Mouse (Mus musculus) embryonic fibroblast, embryonic 13.5 days (primary cell): Measurements from ENCODE around the gene Acot13. TPM values are rescaled to one million over a fixed set of nuclear protein-coding genes. Genes with fewer than 3 reads are reported as not detected.
A peak's percentile ranks its signal among the peaks of the same experiment; 100 is the strongest.

Source experiments
- H3K27ac ChIP-seq: 2 replicates; pipeline ENCODE4 v1.5.1; 2012; ENCODE audit warnings: low read length, control low read depth, inconsistent platforms; ENCODE audit not compliant: insufficient read depth
- H3K4me1 ChIP-seq: 2 replicates; pipeline ENCODE4 v1.6.1; 2011; ENCODE audit warnings: low read length; ENCODE audit not compliant: control insufficient read depth, insufficient read depth
- H3K4me3 ChIP-seq: 2 replicates; pipeline ENCODE4 v1.5.1; 2011; ENCODE audit warnings: mild to moderate bottlenecking, control low read depth, low read length; ENCODE audit not compliant: insufficient read depth
- CTCF ChIP-seq: IDR thresholded peaks from 2 replicates; pipeline ENCODE4 v1.5.1; 2011; ENCODE audit warnings: mild to moderate bottlenecking, control low read depth, low read length, moderate library complexity, borderline replicate concordance; ENCODE audit not compliant: insufficient read depth
- POLR2A ChIP-seq: IDR thresholded peaks from 2 replicates; pipeline ENCODE4 v1.6.1; 2011; ENCODE audit warnings: low read depth, mild to moderate bottlenecking, control low read depth, low read length, moderate library complexity
- polyA plus RNA-seq: library from polyadenylated mRNA; stranded (reverse); fragments of >200 nt; gene quantifications from 2 replicates; pipeline ENCODE4 v1.2.4, GENCODE M21; 2011; ENCODE audit warnings: low read depth; ENCODE audit not compliant: missing spikeins, insufficient read length

The Acot13 gene
- polyA plus RNA-seq, 1 experiment: 49.0 TPM

- H3K4me3 ChIP-seq: peak overlapping the region; percentile 91
- TF ChIP-seq POLR2A (no peak), CTCF (no peak)
- H3K27ac ChIP-seq: peak overlapping the region; percentile 26; the same call in 1 of the 2 replicates
- peaks cover 4% of the 10 kb centered on the region; the same call in 1 of the 2 replicates for H3K4me1 ChIP-seq
Observed at GRCm38 (mm10) chr13:24830756-24831352, 486 bp downstream of the Acot13 start.

DNA sequence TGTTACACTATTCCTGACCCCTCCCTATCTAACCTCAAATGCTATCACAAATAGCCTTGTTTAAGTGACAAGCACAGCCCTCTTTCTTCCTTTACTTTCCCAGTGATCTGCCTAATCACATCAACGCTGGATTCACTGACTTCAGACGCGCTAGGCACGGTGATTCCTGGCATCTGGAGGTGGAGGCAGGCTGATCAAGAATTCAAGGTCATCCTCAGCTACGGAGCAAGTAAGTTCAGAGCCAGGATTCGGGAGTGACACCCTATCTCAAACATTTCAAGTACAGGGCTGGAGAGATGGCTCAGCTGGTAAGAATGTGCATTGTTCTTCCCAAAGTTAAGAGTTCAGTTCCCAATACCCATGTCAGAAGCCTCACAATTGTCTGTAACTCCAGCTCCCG lies 5.2 kb downstream of the Acot13 start:
- no peak overlapping the region for H3K4me3 ChIP-seq
- no peak for TF ChIP-seq POLR2A
- no peak for TF ChIP-seq CTCF
- no peak overlapping the region for H3K27ac ChIP-seq
- H3K4me1 ChIP-seq: peaks cover 7% of the 10 kb centered on the region

DNA sequence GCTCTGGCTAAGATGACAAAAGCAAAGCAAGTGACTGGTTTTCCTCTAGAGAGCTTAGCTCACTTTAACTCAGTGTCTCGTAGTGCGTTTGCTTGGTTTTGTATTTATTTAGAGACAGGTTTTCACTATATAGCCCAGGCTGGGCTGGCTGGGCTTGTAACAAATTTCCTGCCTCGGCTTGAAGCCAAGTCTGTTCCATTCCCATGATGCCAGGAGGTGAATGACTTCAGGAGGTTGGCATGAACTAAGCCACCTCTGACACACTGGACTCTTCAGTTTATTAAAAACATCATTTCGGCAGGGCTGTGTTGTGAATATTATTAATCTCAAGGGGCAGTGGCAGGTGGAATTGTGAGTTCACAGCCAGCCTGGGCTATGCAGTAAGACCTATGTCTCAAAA lies 5.8 kb downstream of the Acot13 start:
- no peak overlapping the region for H3K27ac ChIP-seq
- peaks cover 7% of the 10 kb centered on the region for H3K4me1 ChIP-seq
- H3K4me3 ChIP-seq: no peak overlapping the region
- TF ChIP-seq POLR2A: no peak
- no peak for TF ChIP-seq CTCF

- Histone ChIP-seq H3K4me1 (peaks cover 7% of the 10 kb centered on the region), H3K27ac (no peak overlapping the region), H3K4me3 (no peak overlapping the region)
- TF ChIP-seq CTCF (no peak), POLR2A (no peak)
Observed at GRCm38 (mm10) chr13:24824647-24825046, 6.7 kb downstream of the Acot13 start.

DNA sequence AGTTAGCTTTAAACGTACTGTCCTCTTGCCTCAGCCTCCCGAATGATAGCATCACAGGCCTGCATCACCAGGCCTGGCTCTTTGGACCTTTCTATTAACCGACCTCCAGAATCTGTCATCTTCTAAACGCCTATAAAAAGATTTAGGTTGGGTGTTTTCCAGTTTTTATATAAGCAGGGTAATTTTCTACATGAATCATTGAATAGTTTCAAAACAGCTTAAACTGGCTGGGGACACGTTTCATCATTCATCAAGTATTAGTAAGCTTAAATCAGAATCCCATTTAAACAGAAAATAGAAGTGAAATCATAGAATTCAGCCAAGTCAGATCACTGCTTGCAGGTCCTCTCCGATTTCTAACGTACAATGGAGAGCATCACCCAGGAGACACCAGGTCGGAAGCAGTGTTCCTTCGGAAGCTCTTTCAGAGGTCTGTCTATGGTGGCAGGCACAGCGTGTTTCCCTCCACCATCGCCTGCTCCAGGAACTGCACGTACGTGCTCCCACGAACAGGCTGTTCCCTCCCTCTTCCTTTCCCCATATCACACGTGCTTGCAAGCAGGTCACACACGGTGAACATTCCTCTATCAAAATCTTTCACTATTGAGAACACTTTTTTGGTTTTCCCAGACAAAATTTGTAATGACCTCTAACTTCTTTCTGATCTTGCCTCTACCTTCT lies 8.5 kb downstream of the Acot13 start:
- Histone ChIP-seq H3K27ac (peak overlapping the region; percentile 43; the same call in 1 of the 2 replicates), H3K4me3 (no peak overlapping the region), H3K4me1 (peaks cover 7% of the 10 kb centered on the region)
- TF ChIP-seq CTCF (no peak), POLR2A (no peak)

- no peak for TF ChIP-seq CTCF
- TF ChIP-seq POLR2A: no peak
- Histone ChIP-seq H3K4me3 (no peak overlapping the region), H3K4me1 (peaks cover 9% of the 10 kb centered on the region), H3K27ac (no peak overlapping the region)
Observed at GRCm38 (mm10) chr13:24819931-24820330, 11.4 kb downstream of the Acot13 start.

GRCm38 (mm10) chr13:24816125-24817092 lies 14.9 kb downstream of the Acot13 start:
- TF ChIP-seq POLR2A: no peak; the same call in 1 of the 2 replicates
- TF ChIP-seq CTCF: no peak
- no peak overlapping the region for H3K4me3 ChIP-seq
- H3K4me1 ChIP-seq: peaks cover 4% of the 10 kb centered on the region
- no peak overlapping the region for H3K27ac ChIP-seq

- Histone ChIP-seq H3K4me3 (no peak overlapping the region), H3K4me1 (peaks cover 4% of the 10 kb centered on the region), H3K27ac (no peak overlapping the region)
- TF ChIP-seq CTCF: no peak
- TF ChIP-seq POLR2A: no peak
Observed at GRCm38 (mm10) chr13:24814616-24815015, 16.7 kb downstream of the Acot13 start.

DNA sequence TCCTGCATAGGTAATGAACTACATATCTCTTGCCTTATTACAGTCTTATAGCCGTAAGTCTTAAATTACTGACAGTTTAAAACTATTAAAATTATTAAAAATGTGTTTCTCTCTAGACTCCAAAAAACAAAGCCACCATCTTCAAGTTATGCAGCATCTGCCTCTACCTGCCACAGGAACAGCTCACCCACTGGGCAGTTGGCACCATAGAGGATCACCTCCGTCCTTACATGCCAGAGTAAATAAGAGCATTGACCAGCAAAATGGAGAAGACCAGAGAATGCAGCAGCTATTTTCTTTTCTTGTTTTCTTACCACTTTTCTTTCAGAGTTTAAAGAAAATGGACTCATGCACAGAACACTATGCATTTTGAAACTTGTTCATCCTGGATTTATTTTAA lies 18.8 kb downstream of the Acot13 start:
- TF ChIP-seq POLR2A: no peak
- no peak for TF ChIP-seq CTCF
- Histone ChIP-seq H3K4me1 (peaks cover 4% of the 10 kb centered on the region), H3K27ac (no peak overlapping the region), H3K4me3 (no peak overlapping the region)

DNA sequence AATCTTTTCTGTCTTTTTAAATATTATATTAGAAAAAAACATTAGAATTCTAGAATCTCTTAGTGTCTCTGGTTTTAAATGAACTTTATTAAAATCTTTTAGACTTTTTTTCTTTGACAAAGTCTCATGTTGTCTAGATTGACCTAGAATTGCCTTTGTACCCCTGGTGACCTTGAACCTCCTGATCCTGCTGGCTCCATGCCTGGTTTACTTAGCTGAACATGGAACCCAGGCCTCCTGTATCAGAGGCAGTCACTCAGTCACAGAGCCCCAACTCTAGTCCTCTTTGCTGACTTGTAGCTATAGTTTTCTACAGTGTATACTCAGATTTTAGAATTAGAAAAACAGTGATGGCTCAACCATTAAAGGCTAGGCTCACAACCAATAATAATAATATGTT lies 25.3 kb downstream of the Acot13 start:
- TF ChIP-seq CTCF: no peak
- TF ChIP-seq POLR2A: no peak
- Histone ChIP-seq H3K4me3 (no peak overlapping the region), H3K4me1 (no peaks in the 10 kb centered on the region; the same call in 1 of the 2 replicates), H3K27ac (no peak overlapping the region)
